Mouse (Mus musculus) erythroblast, embryonic 14.5 days (primary cell): ENCODE measurements around the gene Ythdf1.

Source experiments
- GATA1 ChIP-seq: IDR thresholded peaks from 2 replicates; pipeline ENCODE4 v1.6.1; 2012; ENCODE audit warnings: low read length, inconsistent platforms, mixed read lengths
- TAL1 ChIP-seq: IDR thresholded peaks from 3 replicates; pipeline ENCODE4 v1.6.1; 2012; ENCODE audit warnings: low read length, inconsistent platforms, mixed read lengths

DNA sequence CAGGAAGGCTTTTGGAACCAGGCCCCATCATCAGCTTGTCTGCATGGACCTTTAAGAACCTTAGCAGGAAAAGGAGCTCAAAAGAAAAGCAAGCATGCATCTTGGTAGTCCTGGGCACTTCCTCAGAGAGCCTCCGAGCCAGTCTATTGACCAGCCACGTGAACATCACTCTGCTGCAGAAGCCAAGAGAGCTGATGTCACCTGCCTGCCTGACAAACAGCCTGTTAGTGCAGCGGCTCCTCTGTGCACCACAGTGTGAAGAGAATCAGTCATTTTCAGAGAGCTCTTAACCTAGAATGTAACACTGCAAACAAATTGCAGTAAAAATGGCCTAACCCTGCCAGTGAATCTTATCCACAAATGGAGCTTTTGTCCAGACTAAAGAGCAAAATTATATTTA lies 50.7 kb downstream of the Ythdf1 start:
- no peak for TF ChIP-seq GATA1
- no peak for TF ChIP-seq TAL1
